Mouse (Mus musculus) embryonic fibroblast, embryonic 13.5 days (primary cell): Measurements from ENCODE around the gene Palld.

Experiments used
- CTCF ChIP-seq: IDR thresholded peaks from 2 replicates; pipeline ENCODE4 v1.5.1; 2011; ENCODE audit warnings: mild to moderate bottlenecking, control low read depth, low read length, moderate library complexity, borderline replicate concordance; ENCODE audit not compliant: insufficient read depth
- POLR2A ChIP-seq: IDR thresholded peaks from 2 replicates; pipeline ENCODE4 v1.6.1; 2011; ENCODE audit warnings: low read depth, mild to moderate bottlenecking, control low read depth, low read length, moderate library complexity

GRCm38 (mm10) chr8:61555343-61555742 is 347.1 kb downstream of the Palld start:
- TF ChIP-seq POLR2A (no peak), CTCF (no peak)
